Mouse (Mus musculus) embryonic fibroblast, embryonic 13.5 days (primary cell): ENCODE measurements around the gene Kat6b.

Experiments
- CTCF ChIP-seq: IDR thresholded peaks from 2 replicates; pipeline ENCODE4 v1.5.1; 2011; ENCODE audit warnings: mild to moderate bottlenecking, control low read depth, low read length, moderate library complexity, borderline replicate concordance; ENCODE audit not compliant: insufficient read depth
- POLR2A ChIP-seq: IDR thresholded peaks from 2 replicates; pipeline ENCODE4 v1.6.1; 2011; ENCODE audit warnings: low read depth, mild to moderate bottlenecking, control low read depth, low read length, moderate library complexity

- TF ChIP-seq POLR2A = no peak
- TF ChIP-seq CTCF = no peak
These were observed 101.1 kb downstream of the Kat6b start for GRCm38 (mm10) chr14:21582301-21582700.
